Mouse (Mus musculus) left cerebral cortex, adult 2 months (tissue): ENCODE measurements around the gene Zfp184. TPM values are rescaled to one million over a fixed set of nuclear protein-coding genes. Genes with fewer than 3 reads are reported as not detected.

Source experiments
- DNase-seq, 2 experiments: peaks; one replicate each; pipeline ENCODE4 v3.0.0; 2021 to 2022; ENCODE audit warnings: low spot score in 2 of 2, mixed read lengths in 1 of 2; ENCODE audit errors: extremely low spot score in 1 of 2
- H3K27ac ChIP-seq: fragments of 200-600 bp; 2 replicates; pipeline ENCODE4 v1.8.1; 2022
- H3K4me3 ChIP-seq: fragments of 200-600 bp; 2 replicates; pipeline ENCODE4 v1.8.1; 2022
- CTCF ChIP-seq: fragments of 200-600 bp; IDR thresholded peaks from 2 replicates; pipeline ENCODE4 v1.8.1; 2022; ENCODE audit warnings: antibody characterized with exemption, mild to moderate bottlenecking, moderate library complexity
- intact Hi-C: fragments of 180-260 bp; cut with DNase I; formaldehyde crosslinking; loops from one replicate; pipeline ENCODE4 v1.15.1; 2025
- total RNA-seq, 2 experiments: library from RNA; stranded (reverse); gene quantifications; 2 replicates each; pipeline ENCODE4 v1.2.3; 2021

Gene Zfp184
- total RNA-seq, 2 experiments from 2014 or later = 3.8 to 3.9 TPM

DNA sequence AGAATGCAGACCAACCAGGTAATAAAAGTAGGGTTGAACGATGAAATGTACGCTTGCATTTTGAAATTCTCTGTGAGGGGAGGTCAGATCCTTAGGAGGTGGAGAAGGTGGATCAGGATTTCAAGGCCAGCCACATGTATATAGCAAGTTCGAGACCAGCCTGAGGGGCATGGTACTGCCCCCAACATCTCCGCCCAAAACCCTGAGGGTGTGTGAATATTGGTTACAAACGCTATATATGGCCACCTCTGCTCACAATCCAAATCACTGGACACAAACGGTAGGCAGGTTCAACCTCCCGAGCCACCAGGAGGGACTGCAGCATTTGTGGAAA lies 335 bp upstream of the Zfp184 start:
- no peak for TF ChIP-seq CTCF
- H3K4me3 ChIP-seq = peak overlapping the region; percentile 80
- DNase-seq = no peak
- H3K27ac ChIP-seq = peak overlapping the region; percentile 83
- intact Hi-C loops = loop anchor here (5.0 kb wide), 4 partner anchors 47 to 1488 kb away; no protein-coding TSS in a partner anchor

DNA sequence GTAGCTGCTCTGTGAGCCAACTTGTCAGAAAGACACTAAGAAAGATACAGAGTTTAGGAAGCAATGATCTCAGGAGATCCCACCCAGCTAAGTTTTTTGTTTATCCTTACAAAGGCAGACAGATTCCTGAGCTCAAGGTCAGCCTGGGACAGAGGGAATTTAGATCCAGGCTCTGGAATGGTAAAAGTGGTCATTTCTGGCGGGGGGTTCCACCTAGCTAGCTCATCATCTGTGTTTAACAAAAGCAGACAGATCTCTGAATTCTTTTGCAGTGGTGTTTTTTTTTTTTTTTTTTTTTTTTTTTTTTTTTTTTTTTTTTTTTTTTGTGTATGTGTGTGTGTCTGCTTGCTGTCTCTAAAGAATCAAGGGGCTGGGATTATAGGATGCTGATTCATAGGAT lies 24.4 kb downstream of the Zfp184 start:
- H3K27ac ChIP-seq = no peak overlapping the region
- intact Hi-C loops = no loop called here

DNA sequence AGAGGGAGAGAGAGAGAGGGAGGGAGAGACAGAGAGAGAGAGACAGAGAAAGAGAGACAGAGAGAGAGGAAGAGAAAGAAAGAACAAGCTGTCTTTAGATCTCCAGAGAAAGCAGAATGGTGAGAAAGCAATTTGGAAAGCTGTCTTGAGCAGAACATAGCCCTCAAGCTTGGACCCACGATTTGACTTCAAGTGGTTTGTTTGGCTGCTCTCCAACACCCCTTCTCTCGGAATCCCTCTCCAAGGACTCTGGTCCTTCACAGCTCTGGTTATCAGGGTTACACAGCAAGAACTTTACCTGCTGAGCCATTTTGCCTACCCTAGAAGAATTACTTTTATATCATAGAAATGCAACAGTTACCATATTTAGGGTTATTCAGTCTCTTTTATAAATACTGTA lies 24.9 kb downstream of the Zfp184 start:
- intact Hi-C loops = loop anchor here (2.0 kb wide), 1 partner anchor 13 kb away; no protein-coding TSS in a partner anchor
- no peak for TF ChIP-seq CTCF
- no peak for DNase-seq
- H3K4me3 ChIP-seq = no peak overlapping the region
- H3K27ac ChIP-seq = no peak overlapping the region

More for the DNA sequence above, 24.4 kb downstream of the Zfp184 start:
- no peak for TF ChIP-seq CTCF
- H3K4me3 ChIP-seq = no peak overlapping the region
- DNase-seq = no peak

DNA sequence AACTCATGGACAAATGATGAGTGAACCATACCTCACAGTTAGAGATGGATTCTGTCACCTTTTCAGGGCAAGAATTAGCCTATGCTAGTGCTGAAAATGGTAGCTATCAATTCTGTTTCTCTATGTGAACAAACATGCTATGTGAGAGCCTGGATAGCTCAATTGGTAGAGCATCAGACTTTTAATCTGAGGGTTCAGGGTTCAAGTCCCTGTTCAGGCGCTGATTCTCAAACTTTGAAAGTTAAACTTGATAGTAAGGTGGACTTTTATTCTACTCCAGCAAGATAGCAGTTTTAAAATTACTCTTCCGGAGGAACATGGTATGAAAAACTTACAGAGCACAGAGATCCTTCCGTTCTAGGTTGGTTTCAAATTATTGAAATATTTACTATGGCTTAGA lies 26.7 kb downstream of the Zfp184 start:
- TF ChIP-seq CTCF = no peak
- intact Hi-C loops = loop anchor here (2.0 kb wide), 1 partner anchor 15 kb away; no protein-coding TSS in a partner anchor
- no peak for DNase-seq
- Histone ChIP-seq H3K27ac (no peak overlapping the region), H3K4me3 (no peak overlapping the region; the same call in 1 of the 2 replicates)

DNA sequence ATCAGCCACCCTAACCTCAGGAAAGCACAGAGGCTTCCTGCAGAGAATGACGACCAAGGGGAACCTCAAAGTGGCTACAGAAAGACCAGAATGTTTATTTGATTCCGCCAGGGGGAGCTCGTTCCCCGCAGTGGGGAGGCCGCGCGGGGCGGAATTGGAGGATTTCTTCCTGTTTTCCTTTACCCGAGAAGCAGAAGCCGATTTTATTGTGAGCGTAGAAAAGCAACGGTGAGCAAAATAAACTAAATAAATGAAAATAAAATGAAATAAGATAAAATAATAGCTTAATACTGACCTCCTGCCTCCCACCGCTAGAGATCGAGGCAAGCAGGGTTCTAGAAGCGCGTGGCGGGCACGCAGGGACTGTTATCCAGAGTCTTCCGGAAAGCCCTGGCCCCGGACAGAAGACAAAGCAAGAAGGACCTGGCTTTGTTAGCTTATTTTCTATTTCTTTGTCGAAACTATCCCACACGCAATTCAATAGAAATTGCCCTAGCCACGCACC lies 29.4 kb downstream of the Zfp184 start:
- intact Hi-C loops = loop anchor here (1.0 to 2.0 kb wide), 3 partner anchors 21 to 54 kb away; no protein-coding TSS in a partner anchor
- TF ChIP-seq CTCF = peak; percentile 87
- Histone ChIP-seq H3K27ac (peak overlapping the region; percentile 90), H3K4me3 (peak overlapping the region; percentile 74)
- peak; percentile 89 to 93 for DNase-seq

DNA sequence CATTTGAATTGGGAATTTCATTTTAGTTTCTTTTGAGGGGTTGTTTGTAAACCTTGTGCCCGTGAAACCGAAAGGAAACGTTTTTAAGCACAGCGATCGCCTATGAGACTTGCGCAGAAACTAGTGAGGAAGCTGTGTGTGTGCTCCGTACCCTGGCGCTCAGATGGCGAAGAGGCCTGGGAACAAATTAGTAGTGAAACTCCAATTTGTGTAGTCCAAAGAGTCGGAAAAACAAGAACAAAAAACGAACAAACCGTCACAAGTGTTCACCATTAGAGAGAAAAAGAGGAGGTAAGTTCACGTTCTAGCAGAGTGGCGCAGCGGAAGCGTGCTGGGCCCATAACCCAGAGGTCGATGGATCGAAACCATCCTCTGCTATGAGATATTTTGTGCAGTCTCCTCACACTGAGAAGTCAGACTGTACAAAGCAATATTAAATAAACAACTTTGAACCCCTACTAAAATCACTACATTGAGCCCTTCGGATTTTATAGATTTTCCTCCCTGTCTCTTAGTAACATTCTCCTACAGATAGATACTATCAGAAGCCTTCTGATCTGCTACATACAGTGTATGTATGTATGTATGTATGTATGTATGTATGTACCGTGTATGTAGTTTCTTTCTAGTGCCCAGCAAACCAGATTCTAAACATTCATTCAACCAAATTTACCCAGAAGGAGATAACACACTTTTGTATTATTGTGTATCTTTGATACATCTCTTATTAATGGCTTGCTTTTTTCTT lies 30.0 kb downstream of the Zfp184 start:
- intact Hi-C loops = loop anchor here (1.0 to 2.0 kb wide), 3 partner anchors 20 to 53 kb away; no protein-coding TSS in a partner anchor
- no peak for TF ChIP-seq CTCF
- peak; percentile 68 to 69 for DNase-seq
- H3K4me3 ChIP-seq = peak overlapping the region; percentile 74
- H3K27ac ChIP-seq = peak overlapping the region; percentile 90

DNA sequence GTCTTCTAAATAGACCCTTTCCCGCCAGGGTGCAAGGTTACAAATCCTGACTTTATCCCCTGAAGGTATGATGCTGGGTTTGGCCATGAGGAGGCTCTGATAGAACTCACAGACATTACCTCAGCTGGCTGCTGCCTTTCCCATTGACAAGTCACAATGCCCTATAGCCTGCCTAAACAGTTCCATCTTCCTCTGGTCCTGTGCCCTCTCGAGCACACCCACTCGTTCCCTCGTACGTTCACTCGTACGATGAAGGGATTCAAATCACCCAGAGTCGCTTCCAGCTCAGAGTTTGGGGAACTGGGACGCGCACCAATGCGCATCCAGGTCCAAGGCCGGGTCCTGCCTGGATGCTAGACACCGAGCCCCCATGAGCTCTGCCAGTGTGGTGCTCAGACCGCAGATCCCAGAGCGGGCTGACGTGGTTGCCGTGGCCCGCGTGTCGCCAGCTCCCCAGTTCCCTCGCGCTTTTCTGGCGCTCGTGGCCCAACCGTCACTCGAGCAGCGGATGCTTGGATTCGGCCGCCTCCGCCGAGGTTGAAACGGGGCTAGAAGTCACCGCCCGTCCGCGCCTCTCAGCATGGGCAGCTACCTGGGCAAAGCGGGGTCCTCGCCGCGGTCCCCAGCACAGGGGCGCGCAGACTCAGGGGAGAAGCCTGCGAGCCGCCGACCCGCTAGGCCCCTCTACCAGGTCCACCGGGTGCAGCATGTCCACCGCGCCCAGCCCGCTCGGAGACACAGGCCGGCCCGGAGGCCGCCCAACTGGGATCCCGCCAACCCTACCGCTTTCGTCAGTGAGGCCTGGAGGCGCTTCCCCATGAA lies 36.3 kb downstream of the Zfp184 start, which contains the start of gene Pom121l2:
Pom121l2 (plus strand) TSS at position 214 of the 822 bp plus-strand sequence.
- intact Hi-C loops = no loop called here
- TF ChIP-seq CTCF = no peak
- Histone ChIP-seq H3K4me3 (peak within 1 kb of the TSS; percentile 49), H3K27ac (no peak within 1 kb of the TSS)
- peak in 1 of 2 experiments; percentile 26 for DNase-seq

DNA sequence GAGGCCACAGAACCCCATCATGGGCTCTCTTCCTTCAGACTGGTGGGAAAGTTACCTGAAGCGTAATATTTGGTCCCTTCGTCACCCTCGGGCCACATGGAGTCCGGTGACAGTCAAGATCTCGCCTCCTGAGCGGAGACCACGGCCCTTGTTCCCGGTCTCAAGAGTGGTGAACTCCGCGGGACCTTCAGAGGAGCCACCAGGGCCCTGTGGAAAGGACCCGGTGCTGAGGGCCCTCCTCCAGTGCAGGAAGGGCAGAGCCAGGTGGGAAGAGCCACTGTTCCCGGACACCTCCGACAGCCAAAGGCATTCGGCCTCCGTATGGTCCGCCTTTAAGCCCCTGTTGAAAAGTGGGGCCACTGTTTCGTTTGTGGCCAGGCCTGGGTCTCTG lies 36.9 kb downstream of the Zfp184 start:
- Histone ChIP-seq H3K4me3 (peak overlapping the region; percentile 49), H3K27ac (no peak overlapping the region)
- DNase-seq = no peak
- TF ChIP-seq CTCF = no peak
- intact Hi-C loops = no loop called here

DNA sequence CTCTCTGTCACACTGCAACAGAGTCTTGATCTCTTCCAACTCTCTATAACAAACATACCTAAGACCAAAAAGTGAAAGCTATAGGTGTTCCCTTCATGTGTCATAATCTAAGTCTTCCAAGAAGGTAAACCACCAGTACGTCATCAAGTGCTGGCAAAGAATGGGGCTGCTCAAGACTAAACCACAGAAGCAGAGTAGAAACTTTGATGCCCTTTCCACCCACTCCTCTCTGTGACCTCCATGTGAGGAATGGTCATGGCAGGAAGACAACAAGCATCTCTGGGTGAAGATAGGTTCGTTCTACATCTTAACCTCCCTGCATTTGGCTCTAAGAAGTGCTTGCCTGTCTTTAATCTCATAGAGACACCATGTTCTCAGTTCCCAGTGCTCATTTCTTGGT lies 39.6 kb downstream of the Zfp184 start:
- no peak for DNase-seq
- intact Hi-C loops = no loop called here
- H3K27ac ChIP-seq = no peak overlapping the region
- no peak overlapping the region for H3K4me3 ChIP-seq
- no peak for TF ChIP-seq CTCF

DNA sequence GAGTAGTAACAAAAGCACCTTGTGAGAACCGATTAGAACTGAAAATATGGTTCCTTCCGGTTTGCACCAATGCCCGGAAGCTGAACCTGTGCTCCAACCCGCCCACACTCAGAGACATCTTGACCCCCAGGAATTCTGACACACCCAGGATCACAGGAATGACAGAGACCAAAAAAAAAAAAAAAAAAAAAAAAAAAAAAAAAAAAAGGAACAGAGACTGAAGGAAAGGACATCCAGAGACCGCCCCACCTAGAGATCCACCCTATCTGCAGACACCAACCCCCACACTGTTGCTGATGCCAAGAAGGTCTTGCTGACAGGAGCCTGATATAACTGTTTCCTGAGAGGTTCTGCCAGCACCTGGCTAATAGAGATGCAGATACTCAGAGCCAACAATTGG lies 47.7 kb downstream of the Zfp184 start:
- intact Hi-C loops = no loop called here
- TF ChIP-seq CTCF = no peak
- Histone ChIP-seq H3K4me3 (no peak overlapping the region), H3K27ac (no peak overlapping the region)
- no peak for DNase-seq

DNA sequence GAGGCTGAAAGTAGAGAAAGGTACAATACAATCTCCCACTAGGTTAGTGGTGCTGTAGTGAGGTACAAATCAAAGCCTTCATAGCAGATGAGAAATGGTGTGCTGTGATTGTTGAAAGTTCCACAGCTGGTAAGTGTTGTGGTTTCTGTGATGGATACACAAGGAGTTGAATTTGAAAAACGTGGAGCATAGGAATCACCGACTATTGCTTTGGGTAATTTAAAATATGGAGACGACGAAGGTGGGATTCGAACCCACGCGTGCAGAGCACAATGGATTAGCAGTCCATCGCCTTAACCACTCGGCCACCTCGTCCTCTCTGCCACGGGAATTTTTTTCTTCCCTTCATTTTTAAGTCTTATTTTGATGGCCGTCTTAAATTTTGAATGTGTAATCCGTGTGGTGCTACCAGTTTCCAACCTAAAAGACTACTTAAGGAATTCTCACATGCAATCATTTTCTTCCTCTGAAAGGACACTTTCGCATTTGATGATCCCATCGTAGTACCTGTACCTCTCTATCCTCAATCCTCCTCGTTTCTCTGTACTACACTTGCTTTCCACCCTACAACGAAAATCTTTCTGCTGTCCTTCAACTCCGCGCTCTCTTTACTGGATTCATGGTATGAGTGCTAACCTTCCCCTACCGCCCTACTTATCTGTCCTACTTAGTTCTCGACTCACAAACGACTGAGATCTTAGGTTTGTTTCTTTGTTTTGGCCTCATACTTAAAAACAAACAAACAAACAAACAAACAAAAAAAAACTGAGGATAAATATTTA lies 49.3 kb downstream of the Zfp184 start:
- intact Hi-C loops = loop anchor here (2.0 kb wide), 2 partner anchors 19 to 21 kb away; no protein-coding TSS in a partner anchor

More for the DNA sequence above, 49.3 kb downstream of the Zfp184 start:
- Histone ChIP-seq H3K4me3 (no peak overlapping the region), H3K27ac (no peak overlapping the region)
- no peak for TF ChIP-seq CTCF
- DNase-seq = peak in 1 of 2 experiments; percentile 28
